Mouse (Mus musculus): ENCODE results near the gene Kctd17. TPM values are rescaled to one million over a fixed set of nuclear protein-coding genes. Genes with fewer than 3 reads are reported as not detected.

Gene Kctd17
- polyA plus RNA-seq, 1 experiment from 2014 or later = 53.9 TPM

- no peak for TF ChIP-seq CTCF (IDR thresholded peaks at IDR 0.05; ENCODE audit: low read depth)
- H3K36me3 ChIP-seq (ENCODE audit: insufficient read depth) = no peaks in the 10 kb centered on the region
- ATAC-seq (ENCODE audit: insufficient read depth) (no peak), DNase-seq (no peak)
- H3K9me3 ChIP-seq (ENCODE audit: low read depth, low read length) = no peaks in the 10 kb centered on the region
- no peak overlapping the region for H3K4me2 ChIP-seq
- no peak overlapping the region for H3K9ac ChIP-seq
- no peak overlapping the region for H3K27ac ChIP-seq (ENCODE audit: low read depth)
- 92% methylated on average over 1 of the region's 1 CpGs for WGBS
- no peaks in the 10 kb centered on the region for H3K4me1 ChIP-seq (ENCODE audit: insufficient read depth)
- no peaks in the 10 kb centered on the region for H3K27me3 ChIP-seq (ENCODE audit: insufficient read depth, low read length)
- no peak overlapping the region for H3K4me3 ChIP-seq (ENCODE audit: low read depth, low read length)
Measured at GRCm38 (mm10) chr15:78385564-78385963, 42.8 kb upstream of the Kctd17 start.

DNA sequence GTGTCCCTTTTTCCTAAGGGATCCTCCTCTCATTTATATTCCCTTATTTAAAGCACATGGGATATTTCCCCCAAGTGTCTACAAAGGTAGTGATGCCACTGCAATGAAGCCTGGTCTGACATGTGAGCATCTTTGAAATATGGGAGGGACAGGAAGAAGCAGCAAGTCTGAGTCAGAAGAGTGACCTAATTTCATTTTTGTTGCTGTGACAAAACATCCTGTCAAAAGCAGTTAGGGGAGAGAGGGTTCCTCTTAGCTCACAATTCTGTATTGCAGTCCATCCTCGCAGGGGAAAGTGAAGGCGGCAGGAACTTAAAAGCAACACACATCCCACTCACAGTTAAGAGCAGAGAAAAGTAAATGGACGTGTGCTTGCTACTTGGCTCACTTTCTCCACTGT lies 37.5 kb upstream of the Kctd17 start:
- DNase-seq (no peak), ATAC-seq (ENCODE audit: insufficient read depth) (no peak)
- no peak overlapping the region for H3K27ac ChIP-seq (ENCODE audit: low read depth)
- H3K27me3 ChIP-seq (ENCODE audit: insufficient read depth, low read length) = no peaks in the 10 kb centered on the region
- H3K9me3 ChIP-seq (ENCODE audit: low read depth, low read length) = no peaks in the 10 kb centered on the region
- H3K9ac ChIP-seq = no peak overlapping the region
- H3K4me3 ChIP-seq (ENCODE audit: low read depth, low read length) = no peak overlapping the region
- no peak for TF ChIP-seq CTCF (IDR thresholded peaks at IDR 0.05; ENCODE audit: low read depth)
- no peaks in the 10 kb centered on the region for H3K36me3 ChIP-seq (ENCODE audit: insufficient read depth)
- H3K4me1 ChIP-seq (ENCODE audit: insufficient read depth) = no peaks in the 10 kb centered on the region
- no peak overlapping the region for H3K4me2 ChIP-seq
- WGBS = 71% methylated on average over 3 of the region's 3 CpGs

DNA sequence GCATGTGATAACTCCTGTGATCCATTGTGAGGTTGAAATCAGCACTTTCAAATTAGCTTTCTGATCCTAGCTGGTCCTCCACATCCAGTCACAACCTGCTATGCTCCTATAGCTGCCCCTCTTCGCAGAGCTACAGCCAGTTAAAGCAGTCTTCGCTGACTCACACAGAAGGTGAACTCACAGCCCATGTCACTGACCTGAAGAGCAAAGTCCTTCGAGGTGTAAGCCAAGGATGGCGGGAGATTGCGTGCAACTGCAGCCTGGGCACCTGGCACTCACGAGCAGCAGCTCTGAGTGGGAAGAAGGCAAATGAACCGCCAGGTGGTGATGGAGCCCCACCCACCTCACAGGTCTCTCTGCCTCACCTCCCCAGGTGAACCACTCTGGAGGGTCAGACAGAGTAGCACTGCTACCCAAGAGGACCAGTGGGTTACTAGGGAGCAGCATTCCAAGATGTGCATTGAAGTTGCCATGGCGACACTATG lies 32.8 kb upstream of the Kctd17 start, which contains the start of gene Tex33:
Gene Tex33, minus strand, starts transcription at position 435 of the 485 bp plus-strand sequence.
- H3K9ac ChIP-seq = no peak within 1 kb of the TSS
- peak; percentile 11; the same call in 1 of the 2 replicates for TF ChIP-seq CTCF (IDR thresholded peaks at IDR 0.05; ENCODE audit: low read depth)
- H3K27ac ChIP-seq (ENCODE audit: low read depth) = no peak within 1 kb of the TSS
- no peak within 1 kb of the TSS for H3K4me2 ChIP-seq
- H3K4me1 ChIP-seq (ENCODE audit: insufficient read depth) = no peaks in the 10 kb centered on the region
- ATAC-seq (ENCODE audit: insufficient read depth) = no peak
- WGBS = 66% methylated on average over 8 of the region's 8 CpGs
- no peaks in the 10 kb centered on the region for H3K27me3 ChIP-seq (ENCODE audit: insufficient read depth, low read length)
- DNase-seq = no peak
- no peak within 1 kb of the TSS for H3K4me3 ChIP-seq (ENCODE audit: low read depth, low read length)
- no peaks in the 10 kb centered on the region for H3K9me3 ChIP-seq (ENCODE audit: low read depth, low read length)
- H3K36me3 ChIP-seq (ENCODE audit: insufficient read depth) = 0 out of 2 replicates have a peak, but pooled peaks cover 3% of the 10 kb centered on the region

DNA sequence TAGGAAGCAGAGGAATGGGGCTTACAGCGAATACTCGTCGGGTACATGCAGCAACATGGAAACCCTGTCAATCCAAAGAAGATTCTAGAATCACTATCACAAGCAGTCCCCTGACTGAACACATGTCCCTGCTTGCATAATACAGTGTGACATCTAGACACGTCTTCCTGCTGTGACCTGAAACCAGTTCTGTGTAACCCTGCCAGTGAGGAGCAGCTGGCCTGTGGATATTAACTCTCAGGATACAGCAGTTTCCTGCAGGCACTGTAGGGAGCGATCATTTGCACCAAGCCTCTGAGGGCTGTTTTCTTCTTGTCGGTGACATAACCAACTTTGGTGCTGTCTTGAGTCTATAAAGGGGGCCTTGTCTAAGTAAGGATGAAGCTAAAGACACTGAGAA lies 27.0 kb upstream of the Kctd17 start:
- ATAC-seq (ENCODE audit: insufficient read depth) (no peak), DNase-seq (peak; percentile 35)
- no peaks in the 10 kb centered on the region for H3K27me3 ChIP-seq (ENCODE audit: insufficient read depth, low read length)
- no peak overlapping the region for H3K4me3 ChIP-seq (ENCODE audit: low read depth, low read length)
- WGBS = 70% methylated on average over 6 of the region's 6 CpGs
- no peak overlapping the region; the same call in 1 of the 2 replicates for H3K4me2 ChIP-seq
- no peaks in the 10 kb centered on the region for H3K9me3 ChIP-seq (ENCODE audit: low read depth, low read length)
- 0 out of 2 replicates have a peak, but pooled peaks cover 3% of the 10 kb centered on the region for H3K36me3 ChIP-seq (ENCODE audit: insufficient read depth)
- H3K4me1 ChIP-seq (ENCODE audit: insufficient read depth) = peaks cover 33% of the 10 kb centered on the region
- no peak for TF ChIP-seq CTCF (IDR thresholded peaks at IDR 0.05; ENCODE audit: low read depth)
- no peak overlapping the region for H3K9ac ChIP-seq
- peak overlapping the region; percentile 90 for H3K27ac ChIP-seq (ENCODE audit: low read depth)

- Histone ChIP-seq H3K27ac (ENCODE audit: low read depth) (peak overlapping the region; percentile 90), H3K9me3 (ENCODE audit: low read depth, low read length) (no peaks in the 10 kb centered on the region), H3K27me3 (ENCODE audit: insufficient read depth, low read length) (no peaks in the 10 kb centered on the region), H3K4me1 (ENCODE audit: insufficient read depth) (peaks cover 33% of the 10 kb centered on the region), H3K4me2 (peak overlapping the region; percentile 93), H3K9ac (no peak overlapping the region; the same call in 1 of the 2 replicates), H3K36me3 (ENCODE audit: insufficient read depth) (0 out of 2 replicates have a peak, but pooled peaks cover 3% of the 10 kb centered on the region), H3K4me3 (ENCODE audit: low read depth, low read length) (no peak overlapping the region)
- 39% methylated on average over 4 of the region's 4 CpGs for WGBS
- peak; percentile 80 for DNase-seq
- TF ChIP-seq CTCF (IDR thresholded peaks at IDR 0.05; ENCODE audit: low read depth) = no peak
- no peak for ATAC-seq (ENCODE audit: insufficient read depth)
Measured at GRCm38 (mm10) chr15:78401921-78402320, 26.4 kb upstream of the Kctd17 start.

DNA sequence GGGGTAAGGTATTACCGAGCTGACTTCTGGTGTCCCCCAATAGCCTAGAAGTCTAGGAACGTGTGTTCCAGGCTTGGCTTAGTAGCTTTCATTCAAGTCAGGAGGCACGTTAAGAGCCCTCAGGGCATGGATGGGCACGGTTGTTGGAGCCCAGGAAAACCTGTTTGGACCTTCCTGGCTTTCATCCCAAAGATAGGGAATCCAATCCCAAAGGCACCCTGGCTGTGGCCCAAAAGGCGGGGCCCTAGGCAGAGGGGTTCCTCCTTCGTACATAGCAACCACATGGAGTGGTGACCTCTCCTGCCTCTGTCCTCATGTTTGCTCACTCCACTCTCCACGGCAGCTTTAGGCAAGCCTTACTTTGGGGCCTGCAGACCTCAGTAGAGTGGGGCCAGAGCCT lies 25.9 kb upstream of the Kctd17 start:
- H3K36me3 ChIP-seq (ENCODE audit: insufficient read depth) = 0 out of 2 replicates have a peak, but pooled peaks cover 3% of the 10 kb centered on the region
- no peak for TF ChIP-seq CTCF (IDR thresholded peaks at IDR 0.05; ENCODE audit: low read depth)
- no peak overlapping the region; the same call in 1 of the 2 replicates for H3K9ac ChIP-seq
- no peaks in the 10 kb centered on the region for H3K9me3 ChIP-seq (ENCODE audit: low read depth, low read length)
- no peaks in the 10 kb centered on the region for H3K27me3 ChIP-seq (ENCODE audit: insufficient read depth, low read length)
- ATAC-seq (ENCODE audit: insufficient read depth) (no peak), DNase-seq (peak; percentile 71)
- H3K4me2 ChIP-seq = peak overlapping the region; percentile 93
- peak overlapping the region; percentile 90 for H3K27ac ChIP-seq (ENCODE audit: low read depth)
- 57% methylated on average over 7 of the region's 7 CpGs for WGBS
- no peak overlapping the region for H3K4me3 ChIP-seq (ENCODE audit: low read depth, low read length)
- peaks cover 33% of the 10 kb centered on the region for H3K4me1 ChIP-seq (ENCODE audit: insufficient read depth)

DNA sequence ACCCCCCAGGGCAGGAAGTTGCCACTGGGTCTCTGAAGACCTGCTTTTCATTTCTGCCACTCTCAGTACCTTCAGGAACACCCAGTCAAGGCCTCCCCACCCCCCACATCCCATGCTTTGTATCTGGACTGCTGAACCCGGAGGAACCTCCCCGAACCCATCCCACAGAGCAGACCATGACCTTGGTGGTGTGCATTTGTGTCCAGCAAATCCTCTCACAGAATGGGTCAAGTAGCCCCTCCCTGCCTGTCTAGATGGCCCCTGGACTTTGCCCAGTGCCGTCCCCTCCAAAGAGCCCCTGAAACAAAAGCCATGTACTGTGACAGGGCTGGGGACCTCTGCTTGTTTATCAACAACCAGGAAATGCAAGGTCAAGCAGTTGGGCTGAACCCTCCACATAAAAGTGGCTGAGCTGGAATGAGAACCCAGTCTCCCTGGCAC lies 25.0 kb upstream of the Kctd17 start:
- ATAC-seq (ENCODE audit: insufficient read depth) (no peak), DNase-seq (peak; percentile 39)
- Histone ChIP-seq H3K4me3 (ENCODE audit: low read depth, low read length) (no peak overlapping the region), H3K36me3 (ENCODE audit: insufficient read depth) (0 out of 2 replicates have a peak, but pooled peaks cover 3% of the 10 kb centered on the region), H3K9ac (peak overlapping the region; percentile 30; the same call in 1 of the 2 replicates), H3K4me2 (peak overlapping the region; percentile 93), H3K27ac (ENCODE audit: low read depth) (peak overlapping the region; percentile 90), H3K9me3 (ENCODE audit: low read depth, low read length) (no peaks in the 10 kb centered on the region), H3K4me1 (ENCODE audit: insufficient read depth) (peaks cover 33% of the 10 kb centered on the region), H3K27me3 (ENCODE audit: insufficient read depth, low read length) (no peaks in the 10 kb centered on the region)
- 32% methylated on average over 3 of the region's 3 CpGs for WGBS
- TF ChIP-seq CTCF (IDR thresholded peaks at IDR 0.05; ENCODE audit: low read depth) = no peak
